Mouse (Mus musculus) small intestine, adult 2 months (tissue): ENCODE measurements around the gene Prrt1.

ENCODE experiments used
- CTCF ChIP-seq: fragments of 200-500 bp; IDR thresholded peaks from 2 replicates; pipeline ENCODE4 v1.5.1; 2012; ENCODE audit warnings: low read depth, mild to moderate bottlenecking, control low read depth, inconsistent platforms, low read length, moderate library complexity, mixed read lengths; ENCODE audit not compliant: insufficient replicate concordance, insufficient read length; ENCODE audit errors: extremely low read depth
- POLR2A ChIP-seq: fragments of 200-500 bp; IDR thresholded peaks from 2 replicates; pipeline ENCODE4 v1.6.1; 2012; ENCODE audit warnings: low read depth, mild to moderate bottlenecking, control low read depth, inconsistent platforms, low read length, moderate library complexity

DNA sequence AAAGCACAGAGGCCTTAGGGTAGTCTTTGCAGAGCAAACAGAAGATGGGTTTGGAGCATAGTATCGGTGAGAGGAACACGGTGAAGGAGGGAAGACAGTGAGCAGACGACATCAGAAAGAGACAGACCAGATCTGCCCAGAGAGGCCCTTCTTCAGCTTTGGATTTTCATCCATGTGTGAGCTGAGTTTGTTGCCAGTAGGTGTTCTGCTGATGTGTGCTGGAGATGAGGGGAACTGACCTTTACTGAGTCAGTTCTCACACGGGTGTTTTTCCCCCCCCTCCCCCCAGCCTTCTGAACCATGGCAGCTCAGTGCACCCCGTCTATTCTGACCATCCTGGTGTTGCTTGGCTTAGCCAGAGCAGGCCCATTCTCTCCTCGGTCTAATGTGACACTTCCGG lies 40.9 kb downstream of the Prrt1 start, which contains the start of gene Tnxb:
- TF ChIP-seq CTCF = no peak
- no peak for TF ChIP-seq POLR2A
